Mouse (Mus musculus) intestine, embryonic 15.5 days (tissue): ENCODE data around the gene Prkcg. TPM values are rescaled to one million over a fixed set of nuclear protein-coding genes. Genes with fewer than 3 reads are reported as not detected.

Experiments used
- ATAC-seq: fragments of 200-750 bp; cut with Nextera tagmentation; 2 replicates; pipeline ENCODE4 v1.8.0; 2017; ENCODE audit warnings: moderate TSS enrichment, moderate library complexity
- H3K27ac ChIP-seq: fragments of 300-500 bp; sonication (generic); 2 replicates; pipeline ENCODE4 v1.5.1; 2015; ENCODE audit warnings: mild to moderate bottlenecking, inconsistent platforms
- H3K27me3 ChIP-seq: fragments of 300-500 bp; sonication (generic); replicated peaks from 2 replicates; pipeline ENCODE4 v1.6.1; 2015; ENCODE audit warnings: inconsistent platforms
- H3K36me3 ChIP-seq: fragments of 300-500 bp; sonication (generic); 2 replicates; pipeline ENCODE4 v1.6.1; 2015; ENCODE audit warnings: inconsistent platforms
- H3K4me1 ChIP-seq: fragments of 300-500 bp; sonication (generic); replicated peaks from 2 replicates; pipeline ENCODE4 v1.6.1; 2015; ENCODE audit warnings: inconsistent platforms
- H3K4me2 ChIP-seq: fragments of 300-500 bp; sonication (generic); replicated peaks from 2 replicates; pipeline ENCODE4 v1.6.1; 2015; ENCODE audit warnings: mild to moderate bottlenecking, inconsistent platforms
- H3K4me3 ChIP-seq: fragments of 300-500 bp; sonication (generic); replicated peaks from 2 replicates; pipeline ENCODE4 v1.5.1; 2015; ENCODE audit warnings: inconsistent platforms
- H3K9ac ChIP-seq: fragments of 300-500 bp; sonication (generic); 2 replicates; pipeline ENCODE4 v1.6.1; 2015; ENCODE audit warnings: inconsistent platforms
- H3K9me3 ChIP-seq: fragments of 300-500 bp; sonication (generic); 2 replicates; pipeline ENCODE4 v1.6.1; 2016; ENCODE audit warnings: inconsistent platforms
- WGBS: fragments of 180-500 bp; shearing (Covaris S2); methylation state at CpG from one replicate; pipeline ENCODE4 v1.1.7; 2015; 5-methylcytosine and 5-hydroxymethylcytosine counted together
- polyA plus RNA-seq: library from polyadenylated mRNA; unstranded; fragments of >200 nt; fragmentation: Nextera tagmentation; extraction: Ambion mirVana; gene quantifications from 2 replicates; pipeline ENCODE4 v1.2.1, GENCODE M21; 2015

The Prkcg gene
- polyA plus RNA-seq = 0.27 and 0.45 TPM in 2 replicates

- peaks cover 24% of the 10 kb centered on the region; the same call in 1 of the 2 replicates for H3K4me1 ChIP-seq
- H3K27me3 ChIP-seq = no peaks in the 10 kb centered on the region
- H3K4me2 ChIP-seq = peak within 1 kb of the TSS; percentile 74
- no peaks in the 10 kb centered on the region for H3K36me3 ChIP-seq
- WGBS = 1% methylated on average over 30 of the region's 30 CpGs
- ATAC-seq = peak; percentile 48
- peak within 1 kb of the TSS; percentile 94 for H3K27ac ChIP-seq
- peak within 1 kb of the TSS; percentile 40 for H3K4me3 ChIP-seq
- no peaks in the 10 kb centered on the region for H3K9me3 ChIP-seq
- H3K9ac ChIP-seq = peak within 1 kb of the TSS; percentile 56
Observed at GRCm38 (mm10) chr7:3288976-3289970, at the start of gene Prkcg, which contains the start of gene Myadm. Gene Prkcg (plus strand): TSS chr7:3289179. Gene Myadm (plus strand): TSS chr7:3289080.

- no peaks in the 10 kb centered on the region for H3K36me3 ChIP-seq
- H3K4me1 ChIP-seq = no peaks in the 10 kb centered on the region
- H3K27ac ChIP-seq = no peak overlapping the region
- WGBS = 84% methylated on average over 2 of the region's 2 CpGs
- no peaks in the 10 kb centered on the region for H3K27me3 ChIP-seq
- no peak overlapping the region for H3K9ac ChIP-seq
- no peak for ATAC-seq
- H3K9me3 ChIP-seq = no peaks in the 10 kb centered on the region
- no peak overlapping the region for H3K4me3 ChIP-seq
- no peak overlapping the region for H3K4me2 ChIP-seq
Observed at GRCm38 (mm10) chr7:3239193-3239592, 49.8 kb upstream of the Prkcg start.

GRCm38 (mm10) chr7:3260701-3261100 is 28.3 kb upstream of the Prkcg start:
- no peak overlapping the region for H3K4me2 ChIP-seq
- no peaks in the 10 kb centered on the region for H3K4me1 ChIP-seq
- H3K4me3 ChIP-seq = no peak overlapping the region
- no peaks in the 10 kb centered on the region for H3K9me3 ChIP-seq
- H3K9ac ChIP-seq = no peak overlapping the region
- ATAC-seq = no peak
- 57% methylated on average over 3 of the region's 3 CpGs for WGBS
- H3K27ac ChIP-seq = no peak overlapping the region
- no peaks in the 10 kb centered on the region; the same call in 1 of the 2 replicates for H3K27me3 ChIP-seq
- no peaks in the 10 kb centered on the region for H3K36me3 ChIP-seq

GRCm38 (mm10) chr7:3261446-3261845 is 27.5 kb upstream of the Prkcg start:
- 65% methylated on average over 4 of the region's 4 CpGs for WGBS
- Histone ChIP-seq H3K36me3 (no peaks in the 10 kb centered on the region), H3K27ac (no peak overlapping the region), H3K4me3 (no peak overlapping the region), H3K9me3 (no peaks in the 10 kb centered on the region), H3K27me3 (no peaks in the 10 kb centered on the region; the same call in 1 of the 2 replicates), H3K4me1 (no peaks in the 10 kb centered on the region), H3K4me2 (no peak overlapping the region), H3K9ac (no peak overlapping the region)
- ATAC-seq = no peak

GRCm38 (mm10) chr7:3262789-3263188 is 26.2 kb upstream of the Prkcg start:
- no peak overlapping the region for H3K4me3 ChIP-seq
- WGBS = 46% methylated on average over 2 of the region's 2 CpGs

GRCm38 (mm10) chr7:3264390-3265022 is 24.5 kb upstream of the Prkcg start:
- H3K36me3 ChIP-seq = no peaks in the 10 kb centered on the region
- H3K9ac ChIP-seq = no peak overlapping the region
- no peak overlapping the region for H3K4me3 ChIP-seq
- no peaks in the 10 kb centered on the region; the same call in 1 of the 2 replicates for H3K27me3 ChIP-seq
- H3K27ac ChIP-seq = no peak overlapping the region
- H3K9me3 ChIP-seq = no peaks in the 10 kb centered on the region
- peak overlapping the region; percentile 44 for H3K4me2 ChIP-seq
- 0 out of 2 replicates have a peak, but pooled peaks cover 3% of the 10 kb centered on the region for H3K4me1 ChIP-seq
- 26% methylated on average over 22 of the region's 22 CpGs for WGBS
- ATAC-seq = peak; percentile 62

More at GRCm38 (mm10) chr7:3262789-3263188, 26.2 kb upstream of the Prkcg start:
- Histone ChIP-seq H3K9me3 (no peaks in the 10 kb centered on the region), H3K27me3 (no peaks in the 10 kb centered on the region; the same call in 1 of the 2 replicates), H3K4me1 (0 out of 2 replicates have a peak, but pooled peaks cover 1% of the 10 kb centered on the region), H3K27ac (no peak overlapping the region), H3K4me2 (no peak overlapping the region), H3K36me3 (no peaks in the 10 kb centered on the region), H3K9ac (no peak overlapping the region)
- ATAC-seq = no peak

- Histone ChIP-seq H3K4me2 (peak overlapping the region; percentile 44; the same call in 1 of the 2 replicates), H3K4me3 (no peak overlapping the region), H3K4me1 (0 out of 2 replicates have a peak, but pooled peaks cover 3% of the 10 kb centered on the region), H3K9ac (no peak overlapping the region), H3K36me3 (no peaks in the 10 kb centered on the region), H3K9me3 (no peaks in the 10 kb centered on the region), H3K27me3 (no peaks in the 10 kb centered on the region; the same call in 1 of the 2 replicates), H3K27ac (no peak overlapping the region)
- WGBS = 59% methylated on average over 6 of the region's 6 CpGs
- ATAC-seq = no peak
Observed at GRCm38 (mm10) chr7:3265311-3265710, 23.7 kb upstream of the Prkcg start.

GRCm38 (mm10) chr7:3267261-3267660 is 21.7 kb upstream of the Prkcg start:
- 0 out of 2 replicates have a peak, but pooled peaks cover 3% of the 10 kb centered on the region for H3K4me1 ChIP-seq
- H3K27me3 ChIP-seq = no peaks in the 10 kb centered on the region; the same call in 1 of the 2 replicates
- WGBS = 74% methylated on average over 3 of the region's 3 CpGs
- no peak overlapping the region for H3K27ac ChIP-seq
- no peak overlapping the region for H3K4me2 ChIP-seq
- H3K4me3 ChIP-seq = no peak overlapping the region
- no peak overlapping the region for H3K9ac ChIP-seq
- no peaks in the 10 kb centered on the region for H3K36me3 ChIP-seq
- no peak for ATAC-seq
- H3K9me3 ChIP-seq = no peaks in the 10 kb centered on the region

GRCm38 (mm10) chr7:3267888-3268287 is 21.1 kb upstream of the Prkcg start:
- Histone ChIP-seq H3K36me3 (no peaks in the 10 kb centered on the region), H3K4me3 (no peak overlapping the region), H3K4me2 (no peak overlapping the region), H3K9me3 (no peaks in the 10 kb centered on the region), H3K27me3 (no peaks in the 10 kb centered on the region; the same call in 1 of the 2 replicates), H3K27ac (no peak overlapping the region), H3K4me1 (0 out of 2 replicates have a peak, but pooled peaks cover 3% of the 10 kb centered on the region), H3K9ac (no peak overlapping the region)
- peak; percentile 62 for ATAC-seq
- WGBS = 51% methylated on average over 8 of the region's 8 CpGs

GRCm38 (mm10) chr7:3268291-3268690 is 20.7 kb upstream of the Prkcg start:
- Histone ChIP-seq H3K9me3 (no peaks in the 10 kb centered on the region), H3K27ac (no peak overlapping the region), H3K4me1 (0 out of 2 replicates have a peak, but pooled peaks cover 3% of the 10 kb centered on the region), H3K27me3 (no peaks in the 10 kb centered on the region; the same call in 1 of the 2 replicates), H3K36me3 (no peaks in the 10 kb centered on the region), H3K4me2 (no peak overlapping the region), H3K9ac (no peak overlapping the region), H3K4me3 (no peak overlapping the region)
- WGBS = 24% methylated on average over 3 of the region's 3 CpGs
- ATAC-seq = peak; percentile 74

- ATAC-seq = no peak
- no peak overlapping the region for H3K27ac ChIP-seq
Observed at GRCm38 (mm10) chr7:3272206-3272605, 16.8 kb upstream of the Prkcg start.

More at GRCm38 (mm10) chr7:3272206-3272605, 16.8 kb upstream of the Prkcg start:
- Histone ChIP-seq H3K27me3 (no peaks in the 10 kb centered on the region), H3K4me2 (no peak overlapping the region), H3K4me1 (0 out of 2 replicates have a peak, but pooled peaks cover 6% of the 10 kb centered on the region), H3K4me3 (no peak overlapping the region), H3K9me3 (no peaks in the 10 kb centered on the region), H3K9ac (no peak overlapping the region), H3K36me3 (no peaks in the 10 kb centered on the region)
- WGBS = 85% methylated on average over 9 of the region's 9 CpGs
